Mouse (Mus musculus) C2C12 (cell line): ENCODE data around the gene Pkib. TPM values are rescaled to one million over a fixed set of nuclear protein-coding genes. Genes with fewer than 3 reads are reported as not detected.

Source experiments
- H3K27me3 ChIP-seq: one replicate; pipeline ENCODE4 v1.6.1; 2011; ENCODE audit not compliant: control insufficient read depth, insufficient read depth, insufficient read length
- H3K36me3 ChIP-seq: one replicate; pipeline ENCODE4 v1.6.1; 2011; ENCODE audit not compliant: control insufficient read depth, insufficient read depth
- H3K4me3 ChIP-seq: one replicate; pipeline ENCODE4 v1.5.1; 2011; ENCODE audit warnings: mild to moderate bottlenecking, control low read depth; ENCODE audit not compliant: poor library complexity, insufficient read depth, severe bottlenecking
- H3K79me2 ChIP-seq: one replicate; pipeline ENCODE4 v1.6.1; 2011; ENCODE audit not compliant: control insufficient read depth, insufficient read depth
- H3K79me3 ChIP-seq: one replicate; pipeline ENCODE4 v1.6.1; 2011; ENCODE audit warnings: low read depth, control low read depth
- H3ac ChIP-seq: one replicate; pipeline ENCODE3; 2011; ENCODE audit warnings: low read depth; ENCODE audit not compliant: control insufficient read depth, insufficient read length
- CEBPB ChIP-seq: IDR thresholded peaks from one replicate; pipeline ENCODE4 v1.6.1; 2011; ENCODE audit warnings: low read depth, mild to moderate bottlenecking, control low read depth, moderate library complexity
- CTCF ChIP-seq: IDR thresholded peaks from one replicate; pipeline ENCODE4 v1.5.1; 2011; ENCODE audit not compliant: control insufficient read depth, insufficient read depth, insufficient read length
- FOSL1 ChIP-seq: IDR thresholded peaks from one replicate; pipeline ENCODE4 v1.8.0; 2011; ENCODE audit warnings: mild to moderate bottlenecking, low read length; ENCODE audit not compliant: poor library complexity, insufficient read depth, severe bottlenecking
- MAX ChIP-seq: IDR thresholded peaks from one replicate; pipeline ENCODE4 v1.6.1; 2011; ENCODE audit warnings: mild to moderate bottlenecking, control low read depth
- MYOD1 ChIP-seq: IDR thresholded peaks from one replicate; pipeline ENCODE4 v1.6.1; 2011; ENCODE audit warnings: low read depth; ENCODE audit not compliant: control insufficient read depth, insufficient read length
- MYOG ChIP-seq: IDR thresholded peaks from one replicate; pipeline ENCODE4 v1.6.1; 2011; ENCODE audit not compliant: control insufficient read depth, insufficient read length; ENCODE audit errors: extremely low read depth
- USF1 ChIP-seq: IDR thresholded peaks from one replicate; pipeline ENCODE4 v1.6.1; 2011; ENCODE audit warnings: low read depth, mild to moderate bottlenecking, control low read depth, moderate library complexity
- polyA plus RNA-seq: library from polyadenylated mRNA; unstranded; fragments of >200 nt; fragmentation: generic; extraction: Trizol; gene quantifications from one replicate; pipeline ENCODE4 v1.2.1, GENCODE M21; 2012; ENCODE audit warnings: missing spikeins

The Pkib gene
- polyA plus RNA-seq, 1 experiment: not detected

DNA sequence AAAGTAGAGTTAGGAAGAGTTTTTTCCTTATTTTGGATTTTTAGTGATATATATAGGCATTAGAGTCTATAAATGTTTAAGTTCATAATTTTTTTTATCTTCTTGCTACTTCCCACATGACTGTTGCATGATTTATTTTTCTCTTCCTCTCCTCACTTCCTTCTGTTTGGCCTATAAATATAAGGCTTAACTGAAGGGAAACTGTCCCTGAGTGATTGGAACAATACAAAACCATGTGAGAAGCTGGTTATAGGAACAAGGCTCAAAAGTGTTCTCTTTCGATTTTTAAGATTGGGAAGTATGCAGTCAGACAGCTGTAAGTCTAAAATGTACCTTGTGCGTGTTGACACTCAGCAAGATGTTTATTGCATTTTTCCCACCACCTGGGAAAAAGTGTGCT lies 58.4 kb downstream of the Pkib start:
- H3K79me2 ChIP-seq: no peaks in the 10 kb centered on the region
- H3K36me3 ChIP-seq: no peaks in the 10 kb centered on the region
- no peak overlapping the region for H3ac ChIP-seq
- H3K27me3 ChIP-seq: no peaks in the 10 kb centered on the region
- no peaks in the 10 kb centered on the region for H3K79me3 ChIP-seq
- no peak overlapping the region for H3K4me3 ChIP-seq
- TF ChIP-seq CTCF (no peak), FOSL1 (no peak)

DNA sequence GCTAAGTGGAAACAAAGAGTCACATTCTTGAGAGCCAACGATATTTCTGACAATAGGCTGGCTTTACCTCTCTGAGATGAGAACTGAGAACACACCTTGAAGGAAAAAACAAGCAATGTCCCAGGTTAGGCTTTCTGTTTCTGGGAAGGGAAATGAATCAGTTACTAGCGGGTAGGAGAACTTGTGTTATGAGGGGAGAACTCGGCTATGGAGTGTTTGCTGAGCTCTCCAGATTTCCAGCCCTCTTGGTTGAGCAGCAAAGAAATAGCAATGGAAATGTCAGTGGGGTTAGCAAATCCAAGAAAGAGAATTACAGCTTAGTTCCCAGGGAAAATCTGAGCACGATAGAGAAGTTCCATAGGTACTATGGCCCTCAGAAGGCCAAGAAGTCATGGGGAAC lies 70.5 kb downstream of the Pkib start:
- no peaks in the 10 kb centered on the region for H3K27me3 ChIP-seq
- no peak for TF ChIP-seq CTCF
- no peak for TF ChIP-seq USF1
- no peaks in the 10 kb centered on the region for H3K79me2 ChIP-seq
- H3K36me3 ChIP-seq: no peaks in the 10 kb centered on the region
- no peak overlapping the region for H3K4me3 ChIP-seq
- H3ac ChIP-seq: no peak overlapping the region
- no peaks in the 10 kb centered on the region for H3K79me3 ChIP-seq

DNA sequence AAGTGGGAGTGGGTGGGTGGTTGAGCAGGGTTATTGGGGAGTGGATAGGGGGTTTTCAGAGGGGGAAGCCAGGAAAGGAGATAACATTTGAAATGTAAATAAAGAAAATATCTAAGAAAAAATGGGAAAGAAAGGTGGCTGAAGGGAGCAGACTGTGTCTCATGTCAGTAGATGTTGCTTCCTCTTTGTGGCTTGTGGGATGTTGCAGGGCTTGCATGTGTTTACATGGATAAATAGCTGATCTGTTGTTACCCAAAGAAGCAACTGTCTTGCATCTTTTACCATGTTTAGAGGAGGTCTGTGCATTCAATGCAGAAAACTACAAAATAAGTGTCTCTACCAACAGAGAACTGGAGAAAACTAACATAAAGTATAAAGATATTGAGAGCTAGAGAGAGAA lies 89.3 kb downstream of the Pkib start:
- TF ChIP-seq MYOD1 (no peak), MAX (no peak), FOSL1 (no peak), MYOG (no peak), CTCF (no peak), CEBPB (no peak), USF1 (no peak)
- H3K4me3 ChIP-seq: no peak overlapping the region
- H3K36me3 ChIP-seq: no peaks in the 10 kb centered on the region
- H3ac ChIP-seq: no peak overlapping the region
- H3K79me3 ChIP-seq: no peaks in the 10 kb centered on the region
- H3K79me2 ChIP-seq: no peaks in the 10 kb centered on the region
- no peaks in the 10 kb centered on the region for H3K27me3 ChIP-seq

DNA sequence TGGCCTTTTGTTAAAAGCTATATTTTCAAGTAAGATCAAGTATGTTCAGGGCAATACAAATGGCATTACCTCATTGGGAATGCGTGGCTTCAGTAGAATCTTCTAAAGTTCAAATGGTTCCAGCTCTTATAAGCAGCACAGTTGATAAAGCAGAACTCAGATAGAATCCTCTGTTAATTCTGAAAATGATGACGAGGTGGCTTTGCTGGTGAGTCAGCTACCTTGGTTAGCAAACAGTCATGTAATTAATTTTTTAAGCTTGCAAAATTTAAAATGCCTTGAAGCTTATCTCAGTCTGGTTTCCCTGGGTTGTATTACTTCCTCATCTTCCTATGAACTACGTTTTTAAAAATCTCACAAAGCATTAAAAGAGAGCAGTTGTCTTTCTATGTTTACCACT lies 90.6 kb downstream of the Pkib start:
- Histone ChIP-seq H3K4me3 (no peak overlapping the region), H3ac (no peak overlapping the region), H3K36me3 (no peaks in the 10 kb centered on the region), H3K27me3 (no peaks in the 10 kb centered on the region), H3K79me3 (no peaks in the 10 kb centered on the region), H3K79me2 (no peaks in the 10 kb centered on the region)
- TF ChIP-seq USF1: no peak
- no peak for TF ChIP-seq CEBPB
- no peak for TF ChIP-seq CTCF
- TF ChIP-seq MYOG: no peak
- TF ChIP-seq FOSL1: no peak
- no peak for TF ChIP-seq MAX
- TF ChIP-seq MYOD1: no peak

DNA sequence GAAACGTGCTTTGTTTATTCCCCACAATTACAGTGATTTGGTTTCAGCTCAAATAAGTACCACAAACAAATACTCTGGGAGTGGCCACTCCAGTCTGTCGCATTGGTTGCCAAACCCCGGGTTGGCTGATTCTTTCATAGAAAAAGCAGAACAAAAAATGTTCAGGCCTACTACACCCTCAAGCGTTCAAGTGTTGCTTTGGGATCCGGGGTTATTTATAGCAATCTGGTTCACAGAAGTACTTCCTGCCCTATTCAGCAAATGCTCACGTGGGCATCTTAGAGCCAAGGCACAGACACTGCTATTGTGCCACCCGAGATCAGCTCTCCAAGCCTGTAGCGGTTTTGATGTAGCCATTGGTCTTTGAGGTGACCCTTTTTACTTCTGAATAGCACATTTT lies 95.9 kb downstream of the Pkib start:
- H3K4me3 ChIP-seq: no peak overlapping the region
- no peaks in the 10 kb centered on the region for H3K79me2 ChIP-seq
- H3K27me3 ChIP-seq: no peaks in the 10 kb centered on the region
- no peaks in the 10 kb centered on the region for H3K36me3 ChIP-seq
- no peak overlapping the region for H3ac ChIP-seq
- TF ChIP-seq FOSL1 (no peak), MYOG (no peak), MYOD1 (no peak), MAX (no peak), CEBPB (no peak), CTCF (no peak), USF1 (no peak)
- H3K79me3 ChIP-seq: no peaks in the 10 kb centered on the region

DNA sequence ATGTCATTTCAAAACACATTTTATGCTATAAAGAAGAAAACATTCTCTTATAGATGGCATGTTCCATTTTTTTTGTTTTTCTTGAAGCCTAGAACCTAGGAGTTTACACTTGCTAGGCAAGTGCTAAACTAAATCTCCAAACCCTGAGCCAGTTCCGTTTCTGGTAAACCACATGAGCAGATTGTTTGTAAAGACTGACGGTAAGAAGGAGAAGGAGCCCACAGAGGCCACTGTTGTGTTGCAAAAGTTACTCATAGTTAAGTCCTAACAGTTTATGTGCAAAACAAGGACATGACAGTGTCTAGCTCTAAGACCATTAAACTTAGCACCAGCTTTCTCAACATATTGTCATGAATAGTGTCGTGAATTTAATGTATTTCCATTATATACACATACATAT lies 99.9 kb downstream of the Pkib start:
- Histone ChIP-seq H3K4me3 (no peak overlapping the region), H3K79me3 (no peaks in the 10 kb centered on the region)

DNA sequence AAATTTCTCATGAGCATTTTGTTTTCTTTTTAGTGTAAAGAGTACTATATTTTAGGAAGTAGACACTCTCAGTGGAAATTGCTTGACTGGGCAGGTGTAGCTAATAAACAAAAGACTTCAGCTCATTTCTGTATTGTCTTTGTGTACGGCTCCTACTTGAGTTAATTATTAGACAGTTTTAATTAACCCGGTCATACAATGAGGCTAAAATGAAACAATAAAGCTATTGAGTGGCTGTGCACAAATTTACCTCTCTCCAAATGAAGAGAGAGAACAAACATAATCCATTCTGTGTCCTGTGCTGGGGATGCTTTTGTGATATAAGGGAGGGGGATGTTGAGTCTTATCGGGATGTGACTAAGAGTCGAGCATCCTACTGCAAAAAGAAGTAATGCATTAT lies 109.0 kb downstream of the Pkib start:
- H3K79me2 ChIP-seq: no peaks in the 10 kb centered on the region
- H3K79me3 ChIP-seq: no peaks in the 10 kb centered on the region
- H3K27me3 ChIP-seq: no peaks in the 10 kb centered on the region
- H3ac ChIP-seq: no peak overlapping the region
- no peak for TF ChIP-seq CEBPB
- no peak for TF ChIP-seq CTCF
- no peak for TF ChIP-seq MYOG
- no peak for TF ChIP-seq MAX
- no peak for TF ChIP-seq MYOD1
- no peak for TF ChIP-seq USF1
- no peak for TF ChIP-seq FOSL1
- H3K4me3 ChIP-seq: no peak overlapping the region
- no peaks in the 10 kb centered on the region for H3K36me3 ChIP-seq

More for the DNA sequence above, 99.9 kb downstream of the Pkib start:
- no peaks in the 10 kb centered on the region for H3K79me2 ChIP-seq
- TF ChIP-seq CEBPB (no peak), MAX (no peak), USF1 (no peak), MYOG (no peak), MYOD1 (no peak), FOSL1 (no peak), CTCF (no peak)
- H3K36me3 ChIP-seq: no peaks in the 10 kb centered on the region
- H3ac ChIP-seq: no peak overlapping the region
- H3K27me3 ChIP-seq: no peaks in the 10 kb centered on the region
